Mouse (Mus musculus) intestine, postnatal 0 days (tissue): Measurements from ENCODE around the gene Cpa4. TPM values are rescaled to one million over a fixed set of nuclear protein-coding genes. Genes with fewer than 3 reads are reported as not detected.

Experiments used
- ATAC-seq: fragments of 200-750 bp; cut with Nextera tagmentation; 2 replicates; pipeline ENCODE4 v1.8.0; 2017; ENCODE audit warnings: mild to moderate bottlenecking, moderate TSS enrichment, moderate library complexity
- H3K27ac ChIP-seq: fragments of 300-500 bp; sonication (generic); 2 replicates; pipeline ENCODE4 v1.5.1; 2014; ENCODE audit warnings: mild to moderate bottlenecking, low read depth, low read length, moderate library complexity
- H3K27me3 ChIP-seq: fragments of 300-500 bp; sonication (generic); replicated peaks from 2 replicates; pipeline ENCODE4 v1.6.1; 2014; ENCODE audit warnings: low read length, mixed read lengths; ENCODE audit not compliant: control insufficient read depth, insufficient read depth
- H3K36me3 ChIP-seq: fragments of 300-500 bp; sonication (generic); 2 replicates; pipeline ENCODE4 v1.6.1; 2014; ENCODE audit warnings: mild to moderate bottlenecking, moderate library complexity; ENCODE audit not compliant: control insufficient read depth, insufficient read depth
- H3K4me1 ChIP-seq: fragments of 300-500 bp; sonication (generic); replicated peaks from 2 replicates; pipeline ENCODE4 v1.6.1; 2014; ENCODE audit warnings: antibody characterized with exemption, low read length, mixed read lengths; ENCODE audit not compliant: control insufficient read depth, insufficient read depth
- H3K4me2 ChIP-seq: fragments of 300-500 bp; sonication (generic); replicated peaks from 2 replicates; pipeline ENCODE4 v1.6.1; 2014; ENCODE audit warnings: low read depth, mild to moderate bottlenecking, moderate library complexity
- H3K4me3 ChIP-seq: fragments of 300-500 bp; sonication (generic); 2 replicates; pipeline ENCODE4 v1.5.1; 2014; ENCODE audit warnings: low read depth, low read length
- H3K9ac ChIP-seq: fragments of 300-500 bp; sonication (generic); 2 replicates; pipeline ENCODE4 v1.6.1; 2014; ENCODE audit warnings: mild to moderate bottlenecking, low read depth, low read length
- H3K9me3 ChIP-seq: fragments of 300-500 bp; sonication (generic); 2 replicates; pipeline ENCODE4 v1.6.1; 2016; ENCODE audit warnings: mixed run types; ENCODE audit not compliant: control insufficient read depth
- CTCF ChIP-seq: sonication (generic); IDR thresholded peaks from 2 replicates; pipeline ENCODE4 v1.5.1; 2016; ENCODE audit warnings: low read depth, mild to moderate bottlenecking, control low read depth, antibody characterized with exemption, moderate library complexity
- WGBS: fragments of 180-500 bp; shearing (Covaris S2); extraction: QIAGEN DNeasy Blood & Tissue Kit; methylation state at CpG from one replicate; pipeline ENCODE4 v1.1.7; 2014; 5-methylcytosine and 5-hydroxymethylcytosine counted together
- polyA plus RNA-seq: library from polyadenylated mRNA; unstranded; fragments of >200 nt; fragmentation: Nextera tagmentation; extraction: Ambion mirVana; gene quantifications from 2 replicates; pipeline ENCODE4 v1.2.1, GENCODE M21; 2015

Gene Cpa4
- polyA plus RNA-seq, 1 experiment from 2014 or later = 0.04 TPM

DNA sequence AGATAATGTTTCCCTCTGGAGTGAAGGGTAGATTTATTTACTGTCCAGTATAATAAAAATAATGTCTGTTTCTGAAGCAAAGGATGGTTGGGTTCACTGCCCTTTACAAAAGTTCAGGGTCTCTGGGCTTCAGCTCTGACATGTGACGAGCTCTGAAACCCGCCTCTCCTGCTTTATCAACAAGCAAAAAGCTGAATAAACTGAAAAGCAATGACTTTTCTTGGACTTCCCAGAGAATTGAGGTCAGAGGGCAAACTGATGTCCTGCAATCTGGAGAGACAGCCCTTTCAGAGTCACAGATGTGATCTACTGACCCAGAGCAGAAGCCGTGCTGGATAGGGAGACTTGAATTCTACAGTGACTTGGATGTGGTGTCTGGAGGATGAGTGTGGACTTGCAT, 31.9 kb downstream of the Cpa4 start:
- H3K27me3 ChIP-seq = no peaks in the 10 kb centered on the region
- H3K4me1 ChIP-seq = no peaks in the 10 kb centered on the region
- H3K4me2 ChIP-seq = no peak overlapping the region
- H3K36me3 ChIP-seq = no peaks in the 10 kb centered on the region
- H3K9ac ChIP-seq = no peak overlapping the region
- H3K27ac ChIP-seq = no peak overlapping the region
- no peak for ATAC-seq
- H3K4me3 ChIP-seq = no peak overlapping the region
- H3K9me3 ChIP-seq = no peaks in the 10 kb centered on the region
- 64% methylated on average over 3 of the region's 3 CpGs for WGBS
- TF ChIP-seq CTCF = no peak

DNA sequence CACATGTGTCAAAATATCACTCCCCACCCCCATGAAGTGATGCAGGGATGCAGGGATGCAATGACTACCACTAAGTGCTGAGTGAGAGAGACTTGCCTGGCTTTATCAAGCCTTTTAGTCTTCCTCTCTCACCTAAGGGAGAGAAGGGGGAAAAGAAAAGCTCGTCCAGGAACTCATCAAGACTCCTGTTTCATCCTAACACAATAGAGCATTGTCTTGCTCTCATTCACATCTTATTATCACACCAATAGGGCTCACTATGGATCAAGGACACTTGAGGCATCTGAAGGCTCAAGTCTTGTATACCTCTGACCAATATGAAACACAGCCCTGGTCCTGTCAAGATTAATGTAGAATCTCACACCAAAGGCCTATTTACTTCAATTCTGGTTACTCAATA, 32.8 kb downstream of the Cpa4 start:
- ATAC-seq = no peak
- H3K9me3 ChIP-seq = no peaks in the 10 kb centered on the region
- TF ChIP-seq CTCF = no peak
- H3K27ac ChIP-seq = no peak overlapping the region
- H3K9ac ChIP-seq = no peak overlapping the region
- no peak overlapping the region for H3K4me2 ChIP-seq
- no peak overlapping the region for H3K4me3 ChIP-seq
- H3K36me3 ChIP-seq = no peaks in the 10 kb centered on the region
- WGBS = 83% methylated on average over 1 of the region's 1 CpGs
- H3K4me1 ChIP-seq = no peaks in the 10 kb centered on the region
- no peaks in the 10 kb centered on the region for H3K27me3 ChIP-seq

DNA sequence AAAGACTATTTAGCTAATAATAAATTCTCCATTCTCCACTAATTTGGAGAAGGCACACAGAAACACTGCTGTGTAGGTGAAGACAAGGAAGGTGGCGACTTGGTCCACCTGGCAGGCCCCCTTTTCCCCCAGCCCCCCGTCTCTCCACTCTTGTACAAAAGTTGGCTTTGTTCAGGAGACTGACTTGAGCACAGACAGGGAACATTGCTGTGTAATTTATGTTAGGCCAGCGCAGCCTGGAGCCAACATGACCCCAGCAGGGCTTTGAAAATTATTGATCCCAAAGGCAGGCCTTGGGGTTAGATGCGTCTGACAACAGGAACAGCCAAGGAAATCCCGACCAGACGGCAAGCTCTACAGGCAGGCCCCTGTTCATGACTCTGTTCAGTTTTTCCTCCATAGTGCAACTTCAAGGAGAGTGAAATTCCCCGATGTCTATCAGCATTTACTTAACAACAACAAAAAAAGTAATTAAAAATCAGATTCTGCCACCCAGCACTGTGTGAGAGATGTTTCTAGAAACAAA, 36.2 kb downstream of the Cpa4 start:
- no peaks in the 10 kb centered on the region for H3K36me3 ChIP-seq
- H3K9ac ChIP-seq = no peak overlapping the region
- H3K4me1 ChIP-seq = no peaks in the 10 kb centered on the region
- no peak overlapping the region for H3K27ac ChIP-seq
- WGBS = 63% methylated on average over 7 of the region's 7 CpGs
- TF ChIP-seq CTCF = no peak
- H3K4me3 ChIP-seq = no peak overlapping the region
- H3K9me3 ChIP-seq = no peaks in the 10 kb centered on the region
- ATAC-seq = no peak
- H3K4me2 ChIP-seq = no peak overlapping the region
- no peaks in the 10 kb centered on the region for H3K27me3 ChIP-seq

DNA sequence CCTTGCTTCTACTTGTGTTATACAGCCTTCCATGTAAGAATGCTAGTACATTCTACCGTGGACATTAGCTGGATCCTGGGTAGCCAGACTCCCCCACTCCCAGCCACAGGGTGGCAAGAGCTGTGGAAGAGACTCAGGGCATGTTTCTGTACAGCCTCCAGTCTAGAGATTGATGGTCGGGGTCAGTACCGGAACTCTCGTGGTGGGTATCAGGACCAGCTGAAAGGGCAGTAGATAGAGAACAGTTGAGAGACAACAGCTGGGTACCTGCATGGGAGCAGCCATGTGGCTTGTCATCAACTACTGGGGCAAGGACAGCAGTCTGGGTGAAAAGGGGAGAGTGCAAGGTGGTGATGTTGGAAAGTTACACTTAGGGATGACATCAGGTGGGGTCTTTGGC, 36.9 kb downstream of the Cpa4 start:
- no peaks in the 10 kb centered on the region for H3K36me3 ChIP-seq
- H3K4me2 ChIP-seq = no peak overlapping the region
- no peaks in the 10 kb centered on the region for H3K4me1 ChIP-seq
- H3K27ac ChIP-seq = no peak overlapping the region
- H3K4me3 ChIP-seq = no peak overlapping the region
- 89% methylated on average over 4 of the region's 4 CpGs for WGBS
- no peak for ATAC-seq
- H3K9ac ChIP-seq = no peak overlapping the region
- H3K9me3 ChIP-seq = no peaks in the 10 kb centered on the region
- no peaks in the 10 kb centered on the region for H3K27me3 ChIP-seq
- no peak for TF ChIP-seq CTCF

DNA sequence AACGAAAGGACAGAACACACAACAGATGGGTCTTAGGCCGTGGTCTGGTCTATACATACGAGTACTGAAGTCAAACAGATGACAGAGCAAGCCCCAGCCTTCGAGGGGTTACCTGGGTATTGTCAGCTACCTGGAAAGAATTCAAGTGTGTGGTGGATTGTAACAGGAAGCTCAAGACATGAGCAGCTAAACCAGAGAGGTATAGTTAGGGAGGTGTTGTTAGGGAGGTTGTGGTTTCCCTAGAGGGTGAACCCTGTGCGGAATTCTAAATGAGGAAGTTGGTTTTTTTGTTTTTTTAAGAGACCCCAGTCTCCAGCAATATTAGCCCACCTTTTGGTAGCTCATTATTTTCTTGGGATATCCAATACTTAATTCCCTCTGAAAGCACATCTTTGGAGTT, 37.5 kb downstream of the Cpa4 start:
- ATAC-seq = no peak
- Histone ChIP-seq H3K9ac (no peak overlapping the region), H3K4me1 (no peaks in the 10 kb centered on the region), H3K9me3 (no peaks in the 10 kb centered on the region), H3K36me3 (no peaks in the 10 kb centered on the region), H3K4me2 (no peak overlapping the region), H3K27ac (no peak overlapping the region), H3K27me3 (no peaks in the 10 kb centered on the region), H3K4me3 (no peak overlapping the region)
- no peak for TF ChIP-seq CTCF
- 72% methylated on average over 5 of the region's 5 CpGs for WGBS

DNA sequence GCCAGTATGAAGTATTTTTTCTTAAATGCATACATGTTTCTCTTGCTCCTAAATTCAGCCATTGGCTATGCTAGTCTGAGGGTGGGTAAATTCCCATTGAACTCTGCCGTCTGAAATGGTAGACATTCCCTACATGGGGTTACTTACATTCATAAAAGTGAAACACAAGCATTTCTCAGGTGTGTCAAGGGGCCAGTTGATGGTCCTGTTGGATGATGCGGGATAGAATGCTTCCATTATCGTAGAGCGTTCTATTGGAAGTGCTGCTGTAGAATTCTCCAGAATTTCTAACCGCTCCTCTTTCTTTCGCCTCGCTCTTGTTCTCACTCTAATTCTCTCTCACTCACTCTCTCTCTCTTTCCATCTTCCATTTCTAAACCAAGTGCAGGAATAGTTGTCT, 42.5 kb downstream of the Cpa4 start, which contains the start of gene Cpa5:
Gene Cpa5, plus strand, starts transcription at position 301 of the 400 bp plus-strand sequence.
- Histone ChIP-seq H3K4me1 (no peaks in the 10 kb centered on the region), H3K9me3 (no peaks in the 10 kb centered on the region), H3K4me3 (no peak within 1 kb of the TSS), H3K36me3 (no peaks in the 10 kb centered on the region), H3K27me3 (no peaks in the 10 kb centered on the region), H3K27ac (no peak within 1 kb of the TSS), H3K9ac (no peak within 1 kb of the TSS), H3K4me2 (no peak within 1 kb of the TSS)
- WGBS = 97% methylated on average over 7 of the region's 7 CpGs
- ATAC-seq = no peak
- no peak for TF ChIP-seq CTCF

DNA sequence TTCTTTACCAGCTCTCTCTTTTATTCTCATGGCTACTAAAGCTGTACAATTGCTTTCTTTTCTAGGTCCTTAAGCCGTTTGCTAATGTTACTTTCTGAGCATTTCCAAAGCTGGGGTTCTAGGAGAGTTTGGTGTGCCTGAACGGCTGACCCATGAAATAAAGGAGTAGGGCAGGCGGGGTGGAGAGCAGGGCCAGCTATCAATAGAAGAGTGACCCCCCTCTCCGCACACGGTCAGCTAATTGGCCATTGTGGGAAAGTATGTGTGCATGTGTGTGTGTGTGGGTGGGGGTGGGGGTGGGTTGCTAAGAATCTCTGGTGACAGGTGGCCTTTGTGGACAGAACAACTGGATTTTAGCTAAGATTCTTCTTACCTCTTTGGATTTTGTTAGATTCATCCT, 43.0 kb downstream of the Cpa4 start:
- no peak for TF ChIP-seq CTCF
- 77% methylated on average over 5 of the region's 5 CpGs for WGBS
- no peak overlapping the region for H3K4me2 ChIP-seq

More for the DNA sequence above, 43.0 kb downstream of the Cpa4 start:
- H3K9ac ChIP-seq = no peak overlapping the region
- no peak for ATAC-seq
- H3K27ac ChIP-seq = no peak overlapping the region
- no peaks in the 10 kb centered on the region for H3K4me1 ChIP-seq
- H3K9me3 ChIP-seq = no peaks in the 10 kb centered on the region
- no peak overlapping the region for H3K4me3 ChIP-seq
- no peaks in the 10 kb centered on the region for H3K36me3 ChIP-seq
- no peaks in the 10 kb centered on the region for H3K27me3 ChIP-seq
